Mouse (Mus musculus) liver, embryonic 14.5 days (tissue): ENCODE results near the gene Atp5s. TPM values are rescaled to one million over a fixed set of nuclear protein-coding genes. Genes with fewer than 3 reads are reported as not detected.

Experiments used
- ATAC-seq: fragments of 200-750 bp; cut with Nextera tagmentation; 2 replicates; pipeline ENCODE4 v1.8.0; 2017; ENCODE audit warnings: moderate number of reproducible peaks, mild to moderate bottlenecking, moderate library complexity; ENCODE audit not compliant: insufficient read depth
- DNase-seq, 3 experiments: peaks; one replicate each; pipeline ENCODE4 v3.0.0-alpha.2; 2012 to 2013; ENCODE audit warnings: low read depth in 3 of 3, low spot score in 3 of 3
- H3K27ac ChIP-seq: fragments of 300-500 bp; sonication (generic); 2 replicates; pipeline ENCODE4 v1.5.1; 2014; ENCODE audit warnings: moderate library complexity, mild to moderate bottlenecking, control low read depth, inconsistent platforms
- H3K27me3 ChIP-seq: fragments of 300-500 bp; sonication (generic); 2 replicates; pipeline ENCODE4 v1.6.1; 2014; ENCODE audit warnings: mild to moderate bottlenecking, low read length, moderate library complexity; ENCODE audit not compliant: control insufficient read depth, insufficient read depth
- H3K36me3 ChIP-seq: fragments of 300-500 bp; sonication (generic); replicated peaks from 2 replicates; pipeline ENCODE4 v1.6.1; 2014; ENCODE audit warnings: low read depth; ENCODE audit not compliant: control insufficient read depth, insufficient read depth
- H3K4me1 ChIP-seq, 2 experiments: fragments of 200-500 bp in 1 of 2; fragments of 300-500 bp in 1 of 2; sonication (generic) in 1 of 2; replicated peaks; 2 replicates each; pipeline ENCODE4 v1.6.1; 2012 to 2014; ENCODE audit warnings: antibody characterized with exemption in 1 of 2, inconsistent platforms in 1 of 2, low read length in 1 of 2; ENCODE audit not compliant: control insufficient read depth in 2 of 2, insufficient read depth in 2 of 2
- H3K4me2 ChIP-seq: fragments of 300-500 bp; sonication (generic); 2 replicates; pipeline ENCODE4 v1.6.1; 2014; ENCODE audit warnings: low read depth, mild to moderate bottlenecking, control low read depth, moderate library complexity
- H3K4me3 ChIP-seq, 2 experiments: fragments of 200-500 bp in 1 of 2; fragments of 300-500 bp in 1 of 2; sonication (generic) in 1 of 2; 2 replicates each; pipeline ENCODE4 v1.5.1; 2012 to 2014; ENCODE audit warnings: low read depth in 2 of 2, low read length in 2 of 2, mild to moderate bottlenecking in 2 of 2, control low read depth in 1 of 2, inconsistent platforms in 1 of 2, moderate library complexity in 1 of 2; ENCODE audit not compliant: insufficient read depth in 1 of 2
- H3K9ac ChIP-seq: fragments of 300-500 bp; sonication (generic); replicated peaks from 2 replicates; pipeline ENCODE4 v1.6.1; 2014; ENCODE audit warnings: mild to moderate bottlenecking, control low read depth, moderate library complexity
- H3K9me3 ChIP-seq: fragments of 300-500 bp; sonication (generic); 2 replicates; pipeline ENCODE4 v1.6.1; 2016; ENCODE audit warnings: low read length, mixed read lengths; ENCODE audit not compliant: control insufficient read depth
- CTCF ChIP-seq: IDR thresholded peaks from 2 replicates; pipeline ENCODE4 v1.5.1; 2016; ENCODE audit warnings: antibody characterized with exemption, low read depth, control low read depth
- EP300 ChIP-seq: IDR thresholded peaks from 2 replicates; pipeline ENCODE4 v1.6.1; 2016; ENCODE audit warnings: antibody characterized with exemption, low read depth
- WGBS: fragments of 180-500 bp; shearing (Covaris S2); extraction: QIAGEN DNeasy Blood & Tissue Kit; methylation state at CpG from one replicate; pipeline ENCODE4 v1.1.7; 2014; ENCODE audit not compliant: insufficient replicate concordance; 5-methylcytosine and 5-hydroxymethylcytosine counted together
- polyA plus RNA-seq, 2 experiments: library from polyadenylated mRNA; depleted of rRNA in 1 of 2; stranded (reverse) in 1 of 2; unstranded in 1 of 2; fragments of >200 nt; fragmentation: Nextera tagmentation in 1 of 2; extraction: Ambion mirVana in 1 of 2; gene quantifications; 2 replicates each; pipeline versions ENCODE4 v1.2.1 to v1.2.3; 2012 to 2014

The Atp5s gene
- polyA plus RNA-seq, 2 experiments: 12.0 to 20.7 TPM

DNA sequence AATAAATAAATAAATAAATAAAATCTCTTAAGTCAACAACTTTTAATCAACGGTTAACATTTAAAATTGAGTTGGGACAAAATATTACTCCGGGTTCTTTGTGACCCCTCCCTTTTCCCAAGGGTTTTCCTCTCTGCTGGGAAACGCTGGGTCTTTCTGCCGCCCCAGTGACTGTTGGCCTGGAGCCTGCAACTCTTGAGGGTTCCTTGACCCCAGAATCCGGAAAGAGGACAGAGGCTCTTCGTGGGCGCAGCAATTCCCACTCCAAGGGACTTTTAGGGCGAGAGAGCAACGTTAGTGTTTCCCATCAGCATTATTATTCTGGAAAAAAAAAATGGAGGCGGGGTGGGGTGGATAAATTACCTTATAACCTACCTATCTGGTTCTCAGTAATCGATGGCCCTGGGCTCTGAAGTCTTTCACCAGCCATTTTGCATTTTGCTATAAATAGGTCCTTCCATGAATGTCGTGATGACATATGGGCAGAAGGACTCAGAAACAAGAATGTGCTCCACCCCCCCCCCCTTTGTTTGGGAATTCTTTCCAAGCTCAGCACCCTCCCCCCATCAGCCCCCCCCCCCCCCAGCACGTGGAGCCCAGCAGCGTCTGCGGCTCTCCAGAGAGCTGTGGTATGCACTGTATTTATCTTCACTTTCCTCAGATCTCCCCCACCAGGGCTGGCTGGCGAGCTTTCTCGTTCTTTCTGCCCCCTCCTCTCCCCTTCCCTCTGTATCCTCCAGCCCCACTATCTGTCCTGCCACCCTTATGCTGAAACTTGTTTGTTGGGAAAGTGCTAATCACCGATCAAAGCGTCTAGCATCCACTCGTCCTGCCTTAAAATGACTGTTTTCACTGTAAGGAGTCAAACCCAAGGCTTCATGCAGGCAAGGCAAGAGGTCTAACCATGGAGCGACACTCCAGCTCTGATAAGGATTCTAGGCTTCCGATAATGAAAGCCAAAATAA is 33.8 kb downstream of the Atp5s start:
- TF ChIP-seq EP300 (0 out of 2 replicates have a peak, but pooled peaks have one; percentile 19), CTCF (no peak)
- Histone ChIP-seq H3K4me3 (peak overlapping the region; percentile 37 to 38), H3K4me2 (peak overlapping the region; percentile 77), H3K9me3 (no peaks in the 10 kb centered on the region), H3K27me3 (no peaks in the 10 kb centered on the region), H3K36me3 (no peaks in the 10 kb centered on the region), H3K4me1 (peaks cover 51 to 52% of the 10 kb centered on the region in 2 experiments), H3K27ac (peak overlapping the region; percentile 99), H3K9ac (peak overlapping the region; percentile 87)
- 3% methylated on average over 22 of the region's 22 CpGs for WGBS
- DNase-seq (peak in 2 of 3 experiments; percentile 52 to 61), ATAC-seq (peak; percentile 8; the same call in 1 of the 2 replicates)

GRCm38 (mm10) chr12:69759267-69759885 is 34.6 kb downstream of the Atp5s start:
- Histone ChIP-seq H3K27ac (peak overlapping the region; percentile 99), H3K4me2 (peak overlapping the region; percentile 77), H3K36me3 (no peaks in the 10 kb centered on the region), H3K9ac (peak overlapping the region; percentile 87), H3K27me3 (no peaks in the 10 kb centered on the region), H3K4me3 (peak overlapping the region; percentile 37 to 38), H3K4me1 (peaks cover 51 to 52% of the 10 kb centered on the region in 2 experiments), H3K9me3 (no peaks in the 10 kb centered on the region)
- DNase-seq: peak; percentile 91 to 94 (median 94)
- WGBS: 15% methylated on average over 7 of the region's 7 CpGs
- peak; percentile 75 for ATAC-seq
- TF ChIP-seq CTCF: no peak
- TF ChIP-seq EP300: peak; percentile 93

- Histone ChIP-seq H3K27ac (peak overlapping the region; percentile 99), H3K9ac (peak overlapping the region; percentile 85), H3K4me1 (peaks cover 51 to 52% of the 10 kb centered on the region in 2 experiments), H3K27me3 (no peaks in the 10 kb centered on the region), H3K4me2 (peak overlapping the region; percentile 77), H3K9me3 (no peaks in the 10 kb centered on the region), H3K36me3 (no peaks in the 10 kb centered on the region), H3K4me3 (peak overlapping the region in 1 of 2 experiments; percentile 16; a peak in 1 of 4 replicates)
- DNase-seq (no peak), ATAC-seq (no peak)
- 40% methylated on average over 6 of the region's 6 CpGs for WGBS
- TF ChIP-seq CTCF (no peak), EP300 (no peak)
Observed at GRCm38 (mm10) chr12:69760014-69760413, 35.3 kb downstream of the Atp5s start.

GRCm38 (mm10) chr12:69760743-69761406 is 36.1 kb downstream of the Atp5s start:
- H3K27me3 ChIP-seq: no peaks in the 10 kb centered on the region
- 88% methylated on average over 20 of the region's 20 CpGs for WGBS
- ATAC-seq (no peak), DNase-seq (no peak)
- peaks cover 49 to 51% of the 10 kb centered on the region in 2 experiments for H3K4me1 ChIP-seq
- TF ChIP-seq EP300 (no peak), CTCF (no peak)
- no peaks in the 10 kb centered on the region for H3K36me3 ChIP-seq
- peak overlapping the region; percentile 25; the same call in 1 of the 2 replicates for H3K9ac ChIP-seq
- peak overlapping the region; percentile 66 for H3K27ac ChIP-seq
- H3K4me2 ChIP-seq: no peak overlapping the region
- no peaks in the 10 kb centered on the region for H3K9me3 ChIP-seq
- H3K4me3 ChIP-seq: no peak overlapping the region
